Mouse (Mus musculus) regulatory T cell (primary cell): ENCODE data around the gene Ugt1a6a.
"Not testable (repeated sequence)": the region's sequence is repeated elsewhere in the genome, so short reads cannot be mapped to it uniquely, and the experiment has no call there.

Experiments
- in situ Hi-C: fragments of 300-600 bp; cut with MboI, MseI; formaldehyde crosslinking; loops from one replicate; pipeline ENCODE4 v1.15.1; 2025; ENCODE audit warnings: high pct_unique_total_duplicates

Gene Ugt1a6a

GRCm38 (mm10) chr1:88134457-88135011 is at the start of gene Ugt1a6a:
Gene Ugt1a6a (plus strand): TSS chr1:88134809.
- in situ Hi-C loops: not testable (repeated sequence)

GRCm38 (mm10) chr1:88086125-88086524 is 48.5 kb upstream of the Ugt1a6a start:
- in situ Hi-C loops: no loop called here

- in situ Hi-C loops: no loop called here
Measured at GRCm38 (mm10) chr1:88087513-88087912, 47.1 kb upstream of the Ugt1a6a start, which contains the start of gene Ugt1a8. Gene Ugt1a8 (plus strand): TSS chr1:88087813.

GRCm38 (mm10) chr1:88092341-88092740 is 42.3 kb upstream of the Ugt1a6a start:
- in situ Hi-C loops: loop anchor here (10.0 kb wide), 1 partner anchor 112 kb away; the partner anchor contains the start of genes Dnajb3 and Ugt1a2

- in situ Hi-C loops: loop anchor here (10.0 kb wide), 1 partner anchor 111 kb away; the partner anchor contains the start of genes Dnajb3 and Ugt1a2
Measured at GRCm38 (mm10) chr1:88094270-88094676, 40.3 kb upstream of the Ugt1a6a start.

GRCm38 (mm10) chr1:88094941-88095492 is 39.6 kb upstream of the Ugt1a6a start, which contains the start of gene Ugt1a7c:
Gene Ugt1a7c (plus strand): TSS chr1:88095062.
- in situ Hi-C loops: loop anchor here (10.0 kb wide), 1 partner anchor 110 kb away; the partner anchor contains the start of genes Dnajb3 and Ugt1a2

- in situ Hi-C loops: loop anchor here (10.0 kb wide), 1 partner anchor 106 kb away; the partner anchor contains the start of genes Dnajb3 and Ugt1a2
Measured at GRCm38 (mm10) chr1:88098546-88098945, 36.1 kb upstream of the Ugt1a6a start.

- in situ Hi-C loops: loop anchor here (10.0 kb wide), 1 partner anchor 105 kb away; the partner anchor contains the start of genes Dnajb3 and Ugt1a2
Measured at GRCm38 (mm10) chr1:88099691-88100090, 34.9 kb upstream of the Ugt1a6a start.

GRCm38 (mm10) chr1:88103019-88103418 is 31.6 kb upstream of the Ugt1a6a start, which contains the start of gene Ugt1a6b:
Gene Ugt1a6b (plus strand): TSS chr1:88103252.
- in situ Hi-C loops: not testable (repeated sequence)

GRCm38 (mm10) chr1:88103697-88104468 is 30.7 kb upstream of the Ugt1a6a start:
- in situ Hi-C loops: not testable (repeated sequence)

GRCm38 (mm10) chr1:88104667-88105430 is 29.8 kb upstream of the Ugt1a6a start:
- in situ Hi-C loops: no loop called here

GRCm38 (mm10) chr1:88105656-88106055 is 29.0 kb upstream of the Ugt1a6a start:
- in situ Hi-C loops: no loop called here

GRCm38 (mm10) chr1:88109027-88109557 is 25.5 kb upstream of the Ugt1a6a start:
- in situ Hi-C loops: not testable (repeated sequence)

- in situ Hi-C loops: not testable (repeated sequence)
Measured at GRCm38 (mm10) chr1:88109604-88110003, 25.0 kb upstream of the Ugt1a6a start.

GRCm38 (mm10) chr1:88112769-88113168 is 21.8 kb upstream of the Ugt1a6a start:
- in situ Hi-C loops: not testable (repeated sequence)

GRCm38 (mm10) chr1:88120550-88120949 is 14.1 kb upstream of the Ugt1a6a start:
- in situ Hi-C loops: not testable (repeated sequence)

GRCm38 (mm10) chr1:88121521-88121920 is 13.1 kb upstream of the Ugt1a6a start:
- in situ Hi-C loops: not testable (repeated sequence)

- in situ Hi-C loops: not testable (repeated sequence)
Measured at GRCm38 (mm10) chr1:88125827-88126360, 8.7 kb upstream of the Ugt1a6a start.

GRCm38 (mm10) chr1:88129091-88129490 is 5.5 kb upstream of the Ugt1a6a start:
- in situ Hi-C loops: not testable (repeated sequence)

- in situ Hi-C loops: not testable (repeated sequence)
Measured at GRCm38 (mm10) chr1:88130223-88130622, 4.4 kb upstream of the Ugt1a6a start.
